ENCODE assay signal across 11 mouse cellular contexts in the genomic region with DNA sequence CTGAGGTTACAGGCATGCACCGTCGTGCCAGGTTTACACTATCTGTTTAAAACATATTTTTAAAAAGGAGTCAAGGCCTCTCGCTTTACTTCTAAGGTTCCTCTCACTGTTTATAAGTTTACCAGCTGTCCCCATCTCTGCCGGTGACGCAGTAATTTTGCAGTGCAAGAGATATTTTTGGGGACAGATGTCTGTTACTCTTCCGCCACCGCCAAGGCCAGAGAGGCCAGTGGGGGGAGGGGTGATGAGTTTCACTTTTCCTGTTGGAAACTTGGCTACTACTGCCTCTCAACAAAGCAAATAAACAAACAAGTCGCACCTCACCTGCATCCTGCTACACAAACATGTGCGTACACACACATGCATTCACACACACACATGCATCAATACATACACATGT.
DNase-seq lines count a peak whose midpoint lies in the region; ATAC-seq lines count a peak whose summit lies in the region.
"Had no signal": no experiment of that assay in that cellular context is flagged by ENCODE, and none has a peak within 500 bp of the region (broad histone marks: within the 10 kb centered on the region; RNA-seq: fewer than 3 reads in every experiment).

No protein-coding gene starts in this region.

- H3K27ac ChIP-seq in intestine, embryonic 14.5 days (ENCODE audit: low read depth): no peak overlapping the region
- no peak overlapping the region for H3K27ac ChIP-seq in intestine, embryonic 15.5 days
- no peak overlapping the region for H3K27ac ChIP-seq in midbrain, embryonic 13.5 days
- H3K27ac ChIP-seq: embryonic facial prominence, embryonic 15.5 days had no signal

- H3K9me3 ChIP-seq in intestine, embryonic 14.5 days (ENCODE audit: control insufficient read depth, low read length): no peaks in the 10 kb centered on the region
- H3K9me3 ChIP-seq in intestine, embryonic 15.5 days: no peaks in the 10 kb centered on the region
- no peaks in the 10 kb centered on the region for H3K9me3 ChIP-seq in midbrain, embryonic 13.5 days
- H3K9me3 ChIP-seq: embryonic facial prominence, embryonic 15.5 days had no signal

- H3K36me3 ChIP-seq in intestine, embryonic 14.5 days (ENCODE audit: control insufficient read depth, insufficient read depth, low read length): no peaks in the 10 kb centered on the region
- H3K36me3 ChIP-seq in intestine, embryonic 15.5 days: no peaks in the 10 kb centered on the region
- no peaks in the 10 kb centered on the region for H3K36me3 ChIP-seq in midbrain, embryonic 13.5 days
- H3K36me3 ChIP-seq: embryonic facial prominence, embryonic 15.5 days had no signal

- intact Hi-C loops in heart, postnatal 25 days (cut with DNase I): no loop called here

- no peaks in the 10 kb centered on the region for H3K27me3 ChIP-seq in intestine, embryonic 14.5 days (replicated peaks; ENCODE audit: control insufficient read depth, insufficient read depth, low read length)
- H3K27me3 ChIP-seq in intestine, embryonic 15.5 days (replicated peaks): no peaks in the 10 kb centered on the region
- H3K27me3 ChIP-seq in midbrain, embryonic 13.5 days: no peaks in the 10 kb centered on the region
- H3K27me3 ChIP-seq: embryonic facial prominence, embryonic 15.5 days had no signal

- DNase-seq in intestine, embryonic 14.5 days (ENCODE audit: low spot score): peak; percentile 45
- DNase-seq in urinary bladder, postnatal 4 days (ENCODE audit: low spot score in 2 of 2): peak; percentile 15 to 57
- DNase-seq in urinary bladder, postnatal 10 days (ENCODE audit: low spot score): no peak
- DNase-seq in heart, postnatal 25 days (ENCODE audit: low spot score): peak; percentile 15
- DNase-seq in frontal cortex, postnatal 36 days (ENCODE audit: low spot score in 2 of 2): no peak
- DNase-seq: cerebellum, postnatal 10 days; lung, adult 18-20 months had no signal

- no peak overlapping the region for H3K4me2 ChIP-seq in intestine, embryonic 14.5 days (ENCODE audit: low read length)
- no peak overlapping the region for H3K4me2 ChIP-seq in intestine, embryonic 15.5 days (replicated peaks)
- no peak overlapping the region for H3K4me2 ChIP-seq in midbrain, embryonic 13.5 days (replicated peaks)
- H3K4me2 ChIP-seq: embryonic facial prominence, embryonic 15.5 days had no signal

- H3K9ac ChIP-seq in intestine, embryonic 14.5 days (ENCODE audit: low read length): no peak overlapping the region
- no peak overlapping the region for H3K9ac ChIP-seq in intestine, embryonic 15.5 days
- no peak overlapping the region for H3K9ac ChIP-seq in midbrain, embryonic 13.5 days (replicated peaks)
- H3K9ac ChIP-seq: embryonic facial prominence, embryonic 15.5 days had no signal

- H3K4me3 ChIP-seq in intestine, embryonic 14.5 days (ENCODE audit: low read depth, low read length): no peak overlapping the region
- H3K4me3 ChIP-seq in intestine, embryonic 15.5 days (replicated peaks): no peak overlapping the region
- no peak overlapping the region for H3K4me3 ChIP-seq in midbrain, embryonic 13.5 days (replicated peaks)
- H3K4me3 ChIP-seq: embryonic facial prominence, embryonic 15.5 days had no signal

- ATAC-seq in intestine, embryonic 14.5 days (replicated peaks; ENCODE audit: low FRiP score, low TSS enrichment, low read depth): no peak
- no peak for ATAC-seq in intestine, embryonic 15.5 days
- ATAC-seq in midbrain, embryonic 13.5 days: no peak
- no peak for ATAC-seq in frontal cortex, adult (ENCODE audit: low TSS enrichment)

- H3K4me1 ChIP-seq in intestine, embryonic 14.5 days (replicated peaks; ENCODE audit: control insufficient read depth, insufficient read depth, low read length): no peaks in the 10 kb centered on the region
- H3K4me1 ChIP-seq in intestine, embryonic 15.5 days (replicated peaks): no peaks in the 10 kb centered on the region
- peaks cover 15% of the 10 kb centered on the region for H3K4me1 ChIP-seq in midbrain, embryonic 13.5 days (replicated peaks)
- H3K4me1 ChIP-seq: embryonic facial prominence, embryonic 15.5 days had no signal

- 54% methylated on average over 9 of the region's 9 CpGs for WGBS in intestine, embryonic 14.5 days
- 63% methylated on average over 9 of the region's 9 CpGs for WGBS in intestine, embryonic 15.5 days
- WGBS in midbrain, embryonic 13.5 days: 89% methylated on average over 9 of the region's 9 CpGs

Comparison
In these comparisons a context has a peak if more than half of its experiments do, and no peak if none do; other contexts are left out.
1. DNase-seq: peak in intestine, embryonic 14.5 days (single experiment), urinary bladder, postnatal 4 days (2 of 2) and heart, postnatal 25 days (single experiment); none in urinary bladder, postnatal 10 days (single experiment) and frontal cortex, postnatal 36 days (0 of 2).